Mouse (Mus musculus) G1E (cell line): Measurements from ENCODE around the gene Slc1a4. TPM values are rescaled to one million over a fixed set of nuclear protein-coding genes. Genes with fewer than 3 reads are reported as not detected.
A peak's percentile ranks its signal among the peaks of the same experiment; 100 is the strongest.

Source experiments
- ATAC-seq: 2 replicates; pipeline ENCODE4 v1.8.0; 2016; ENCODE audit warnings: mild to moderate bottlenecking; ENCODE audit not compliant: insufficient number of reproducible peaks, poor library complexity, low FRiP score, severe bottlenecking; ENCODE audit errors: extremely low read depth
- DNase-seq: peaks from one replicate; pipeline ENCODE4 v3.0.0; 2012; ENCODE audit warnings: low spot score
- H3K27me3 ChIP-seq: 2 replicates; pipeline ENCODE4 v1.6.1; 2012; ENCODE audit warnings: mild to moderate bottlenecking, low read length, inconsistent platforms; ENCODE audit not compliant: insufficient read depth
- H3K36me3 ChIP-seq: replicated peaks from 2 replicates; pipeline ENCODE3; 2012; ENCODE audit warnings: mild to moderate bottlenecking, inconsistent platforms
- H3K4me1 ChIP-seq: 2 replicates; pipeline ENCODE4 v1.6.1; 2012; ENCODE audit warnings: low read depth, low read length, inconsistent platforms, mixed read lengths; ENCODE audit not compliant: insufficient read depth
- H3K4me3 ChIP-seq: 2 replicates; pipeline ENCODE4 v1.5.1; 2012; ENCODE audit warnings: low read depth, mild to moderate bottlenecking, inconsistent platforms, low read length, moderate library complexity, mixed read lengths
- H3K9me3 ChIP-seq: replicated peaks from 2 replicates; pipeline ENCODE4 v1.6.1; 2012; ENCODE audit warnings: inconsistent platforms
- CTCF ChIP-seq: IDR thresholded peaks from 2 replicates; pipeline ENCODE4 v1.5.1; 2012; ENCODE audit warnings: low read depth, low read length, inconsistent platforms, mixed read lengths
- GATA1 ChIP-seq: IDR thresholded peaks from 2 replicates; pipeline ENCODE4 v1.6.1; 2012; ENCODE audit warnings: borderline replicate concordance, low read length, inconsistent platforms, mixed read lengths
- GATA2 ChIP-seq: IDR thresholded peaks from 2 replicates; pipeline ENCODE4 v1.6.1; 2012; ENCODE audit warnings: low read depth, low read length, inconsistent platforms, borderline replicate concordance
- POLR2AphosphoS5 ChIP-seq: IDR thresholded peaks from 2 replicates; pipeline ENCODE4 v1.6.1; 2012; ENCODE audit warnings: low read depth, low read length, inconsistent platforms; ENCODE audit not compliant: insufficient replicate concordance
- TAL1 ChIP-seq: conservative IDR thresholded peaks from 2 replicates; pipeline ENCODE4 v1.6.1; 2012; ENCODE audit warnings: low read depth, low read length, inconsistent platforms, mixed read lengths
- polyA plus RNA-seq: library from polyadenylated mRNA; stranded (reverse); fragments of >175 nt; gene quantifications from 2 replicates; pipeline ENCODE4 v1.2.3, GENCODE M21; 2012
- total RNA-seq, 2 experiments: library from RNA; stranded (forward) in 1 of 2; stranded (reverse) in 1 of 2; fragments of 200-1000 nt in 1 of 2; fragments of >200 nt in 1 of 2; fragmentation: Nextera tagmentation in 1 of 2; gene quantifications; 2 replicates each; pipeline ENCODE4 v1.2.3; 2014 to 2017

Slc1a4 gene
- 7.2 and 7.8 TPM in 2 replicates for total RNA-seq (2014; fragmentation: Nextera tagmentation)
- total RNA-seq (2017), result 0.71 and 0.76 TPM in 2 replicates
- polyA plus RNA-seq, result 5.3 and 6.1 TPM in 2 replicates

DNA sequence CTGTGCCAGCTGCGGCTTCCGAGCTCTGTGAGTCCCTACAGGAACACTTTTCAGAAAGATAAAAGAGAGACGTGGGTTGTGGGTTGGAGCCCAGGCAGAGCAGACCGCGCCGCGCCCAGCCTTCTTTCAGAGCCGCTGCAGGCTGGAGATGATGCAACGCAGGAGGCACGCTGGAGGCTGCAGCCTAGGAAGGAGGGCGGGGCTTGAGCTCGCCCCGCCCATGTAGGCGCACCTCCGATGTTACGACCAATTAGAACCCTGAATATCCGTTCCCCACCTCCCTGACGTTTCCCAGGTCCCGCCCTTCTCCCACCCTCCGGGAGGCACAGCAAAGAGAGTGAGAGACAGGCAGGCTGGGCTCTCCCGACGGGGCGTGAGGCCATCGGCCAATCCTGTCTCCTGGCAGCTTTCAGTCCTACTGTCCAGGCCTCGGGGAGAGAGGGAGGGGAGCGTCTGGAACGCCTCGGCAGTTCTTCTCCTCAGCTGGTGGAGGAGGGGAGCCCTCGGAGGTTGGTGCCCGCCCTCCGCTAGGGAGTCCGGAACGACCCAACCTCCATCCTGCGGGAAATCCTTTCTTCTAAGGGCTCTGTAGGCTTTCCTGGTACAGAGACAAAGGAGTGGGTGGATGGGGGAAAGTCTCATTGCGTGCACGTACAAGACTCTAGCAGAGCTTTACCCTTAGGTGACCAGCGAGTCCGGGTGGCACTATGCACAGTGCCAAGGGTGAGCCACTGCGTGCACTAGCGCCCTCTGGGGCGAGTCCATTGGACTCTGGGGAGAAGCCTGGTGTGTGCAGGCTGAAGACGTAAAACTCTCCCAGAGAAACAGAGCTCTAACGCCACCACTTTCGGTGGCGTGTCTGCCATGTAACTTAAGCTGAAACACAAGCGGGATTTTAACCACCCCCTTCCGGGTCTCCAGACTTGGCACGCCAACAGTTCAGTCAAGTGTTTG lies at the start of gene Slc1a4:
TSS of gene Slc1a4 (minus strand) at position 153 of the 954 bp plus-strand sequence.
- peak; percentile 93 for DNase-seq
- 0 out of 2 replicates have a peak, but pooled peaks cover 4% of the 10 kb centered on the region for H3K27me3 ChIP-seq
- TF ChIP-seq CTCF (no peak), GATA2 (no peak), TAL1 (no peak), POLR2AphosphoS5 (no peak), GATA1 (no peak)
- peaks cover 15% of the 10 kb centered on the region for H3K36me3 ChIP-seq
- H3K4me1 ChIP-seq, result peaks cover 57% of the 10 kb centered on the region
- peak; percentile 96 for ATAC-seq
- H3K4me3 ChIP-seq, result peak within 1 kb of the TSS; percentile 75
- H3K9me3 ChIP-seq, result no peaks in the 10 kb centered on the region

DNA sequence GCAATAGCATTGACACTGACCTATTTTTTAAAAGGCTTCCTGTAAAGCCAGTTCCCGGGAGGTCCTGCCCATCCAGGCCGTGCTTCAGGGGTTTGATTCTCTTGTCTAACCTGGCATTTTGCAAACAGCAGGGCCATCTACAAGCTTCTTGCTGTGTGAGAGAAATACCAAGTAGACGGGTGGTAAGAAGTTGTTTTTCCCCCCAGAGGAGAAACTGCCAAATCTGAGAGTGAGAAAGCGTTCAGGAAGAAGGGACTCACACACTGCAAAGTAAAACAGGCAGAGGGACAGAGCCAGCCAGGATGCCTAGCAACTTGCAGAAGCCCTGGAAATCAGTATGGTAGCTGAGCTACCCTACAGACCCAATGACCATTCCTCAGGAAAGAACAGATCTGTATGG lies 47.6 kb upstream of the Slc1a4 start:
- no peak for DNase-seq
- Histone ChIP-seq H3K36me3 (no peaks in the 10 kb centered on the region), H3K4me3 (no peak overlapping the region), H3K9me3 (peaks cover 9% of the 10 kb centered on the region), H3K4me1 (peaks cover 14% of the 10 kb centered on the region), H3K27me3 (peaks cover 10% of the 10 kb centered on the region)
- TF ChIP-seq TAL1 (no peak), GATA1 (no peak), POLR2AphosphoS5 (no peak), CTCF (no peak), GATA2 (no peak)
- no peak for ATAC-seq

DNA sequence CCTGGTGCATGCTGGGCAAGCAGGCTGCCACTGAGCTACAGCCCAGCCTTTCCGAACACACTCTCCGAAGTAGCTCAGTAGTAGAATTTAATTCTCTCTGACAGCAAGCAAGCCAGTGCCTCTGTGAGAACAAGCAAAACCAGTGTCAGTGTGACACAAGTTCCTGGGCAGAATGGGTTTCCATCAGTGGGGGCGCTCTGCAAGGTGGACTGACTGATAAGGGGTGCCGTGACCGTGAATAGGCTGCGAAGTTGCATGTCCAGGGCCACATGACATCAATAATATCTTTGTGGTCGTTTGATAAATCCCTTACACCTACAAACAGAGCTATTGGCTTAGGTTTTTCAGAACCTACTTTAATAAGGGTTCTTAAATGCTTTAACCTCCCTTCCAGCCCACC lies 44.1 kb upstream of the Slc1a4 start:
- Histone ChIP-seq H3K4me1 (peaks cover 14% of the 10 kb centered on the region), H3K27me3 (peaks cover 30% of the 10 kb centered on the region), H3K4me3 (no peak overlapping the region), H3K9me3 (peaks cover 9% of the 10 kb centered on the region), H3K36me3 (no peaks in the 10 kb centered on the region)
- ATAC-seq (peak; percentile 54), DNase-seq (no peak)
- TF ChIP-seq GATA1, result no peak
- TF ChIP-seq TAL1, result peak; percentile 46; the same call in 1 of the 2 replicates

DNA sequence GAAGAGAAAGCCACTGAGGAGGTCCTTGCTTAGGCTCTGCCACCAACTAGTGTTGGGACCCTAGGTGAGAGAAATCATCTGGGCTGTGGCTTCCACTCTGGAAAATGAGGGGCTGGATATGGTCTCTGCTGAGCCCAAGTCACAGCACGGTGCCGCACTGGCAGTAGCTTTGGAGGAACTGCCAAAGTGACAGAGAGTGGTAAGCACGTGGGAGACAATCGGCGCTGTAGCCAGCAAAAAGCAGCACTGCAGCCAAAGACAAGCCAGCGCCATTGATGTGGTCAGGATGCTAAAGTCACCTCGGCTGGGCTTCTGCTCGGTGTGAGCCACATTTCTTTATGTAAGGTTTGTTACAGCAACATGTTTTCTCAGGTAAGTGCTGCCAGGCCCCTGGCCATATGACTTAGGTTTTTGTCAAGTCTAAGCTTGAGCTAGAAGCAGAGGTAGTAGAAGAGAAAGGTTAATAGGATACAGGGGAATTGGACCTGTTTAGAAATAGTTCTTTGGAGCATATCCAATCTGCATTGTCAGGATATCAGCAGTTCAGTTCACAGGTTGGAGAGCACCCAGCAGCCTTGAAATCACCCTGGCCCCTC lies 40.2 kb upstream of the Slc1a4 start:
- H3K9me3 ChIP-seq, result no peaks in the 10 kb centered on the region
- H3K36me3 ChIP-seq, result no peaks in the 10 kb centered on the region
- TF ChIP-seq GATA1, result no peak
- DNase-seq (no peak), ATAC-seq (no peak)
- no peak overlapping the region for H3K4me3 ChIP-seq
- H3K4me1 ChIP-seq, result peaks cover 24% of the 10 kb centered on the region
- H3K27me3 ChIP-seq, result peaks cover 43% of the 10 kb centered on the region

DNA sequence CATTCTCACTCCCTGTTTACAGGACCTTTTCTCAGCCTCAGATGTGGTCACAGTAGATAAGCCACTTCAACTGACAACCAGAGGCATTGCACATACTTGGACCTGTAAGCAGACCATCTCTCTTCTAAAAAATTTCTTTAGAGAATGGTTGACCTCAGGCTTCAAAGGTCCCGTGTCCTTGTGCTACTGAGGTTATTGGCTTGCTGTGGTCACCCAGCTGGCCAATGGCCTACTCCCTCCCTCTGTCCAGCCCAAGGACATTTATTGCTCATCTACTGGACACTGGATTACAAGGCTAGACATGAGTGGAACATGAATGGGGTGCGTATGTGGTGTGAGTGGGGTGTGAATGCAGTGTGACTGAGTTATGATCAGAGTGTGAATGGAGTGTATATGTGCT lies 38.0 kb upstream of the Slc1a4 start:
- Histone ChIP-seq H3K36me3 (no peaks in the 10 kb centered on the region), H3K4me1 (peaks cover 10% of the 10 kb centered on the region), H3K9me3 (no peaks in the 10 kb centered on the region), H3K27me3 (peaks cover 39% of the 10 kb centered on the region), H3K4me3 (no peak overlapping the region)
- DNase-seq, result no peak
- TF ChIP-seq GATA2 (no peak), CTCF (no peak), GATA1 (no peak), TAL1 (no peak), POLR2AphosphoS5 (no peak)
- ATAC-seq, result no peak

DNA sequence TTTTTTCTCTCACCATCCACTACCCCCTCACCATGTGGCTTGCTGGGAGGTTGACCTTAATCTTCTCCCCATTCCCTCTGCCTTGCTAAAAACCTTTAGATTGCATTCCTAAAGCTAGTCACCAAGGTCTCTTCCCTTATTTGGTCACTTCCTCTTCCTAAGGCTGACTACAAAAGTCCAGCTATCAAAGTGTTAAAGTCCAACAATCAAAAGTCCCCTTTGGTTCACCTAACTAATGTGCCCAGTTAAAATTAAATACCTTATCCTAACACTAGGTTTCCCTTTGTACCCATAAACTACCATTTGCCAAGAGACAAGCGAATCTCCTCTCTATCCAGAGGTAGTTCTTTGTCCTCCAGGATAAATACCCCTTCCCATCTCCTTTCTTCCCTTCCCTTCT lies 33.9 kb upstream of the Slc1a4 start:
- TF ChIP-seq CTCF, result no peak
- TF ChIP-seq POLR2AphosphoS5, result no peak
- no peak for TF ChIP-seq GATA2
- no peak for TF ChIP-seq TAL1
- TF ChIP-seq GATA1, result no peak
- Histone ChIP-seq H3K4me3 (no peak overlapping the region), H3K9me3 (no peaks in the 10 kb centered on the region), H3K27me3 (peaks cover 17% of the 10 kb centered on the region), H3K4me1 (peaks cover 10% of the 10 kb centered on the region), H3K36me3 (no peaks in the 10 kb centered on the region)
- DNase-seq (no peak), ATAC-seq (no peak)
